Mouse (Mus musculus) G1E-ER4 (cell line): ENCODE data around the gene Flad1. TPM values are rescaled to one million over a fixed set of nuclear protein-coding genes. Genes with fewer than 3 reads are reported as not detected.

Experiments used
- GATA1 ChIP-seq: IDR thresholded peaks from one replicate; pipeline ENCODE4 v1.8.0; 2012; ENCODE audit warnings: low read length, inconsistent platforms
- polyA plus RNA-seq: library from polyadenylated mRNA; stranded (reverse); fragments of >175 nt; gene quantifications from 2 replicates; pipeline ENCODE4 v1.2.3, GENCODE M21; 2012

Flad1 gene
- polyA plus RNA-seq, 1 experiment, result 12.0 TPM

- no peak for TF ChIP-seq GATA1
Observed at GRCm38 (mm10) chr3:89354816-89355511, 56.7 kb downstream of the Flad1 start.

- no peak for TF ChIP-seq GATA1
Observed at GRCm38 (mm10) chr3:89351271-89351670, 60.4 kb downstream of the Flad1 start.

Other genes starting within 250 kb of the Flad1 start
- gene Clk2, start 247.1 kb downstream of the Flad1 start, polyA plus RNA-seq, result 62.2 and 65.3 TPM in 2 replicates
- gene Scamp3, start 234.4 kb downstream of the Flad1 start, polyA plus RNA-seq, result 190 and 239 TPM in 2 replicates
- 7.3 and 13.1 TPM in 2 replicates for gene Fam189b, start 228.7 kb downstream of the Flad1 start, polyA plus RNA-seq
- 2.0 and 2.9 TPM in 2 replicates for gene Gba, start 208.9 kb downstream of the Flad1 start, polyA plus RNA-seq
- 0.19 and 0.37 TPM in 2 replicates for gene Thbs3, start 196.7 kb downstream of the Flad1 start, polyA plus RNA-seq
- gene Mtx1, start 184.8 kb downstream of the Flad1 start, polyA plus RNA-seq, result 392 and 458 TPM in 2 replicates
- gene Muc1, start 182.8 kb downstream of the Flad1 start, polyA plus RNA-seq, result 0.18 TPM in 1 of 2 replicates, not detected in the other
- 135 and 200 TPM in 2 replicates for gene Krtcap2, start 165.9 kb downstream of the Flad1 start, polyA plus RNA-seq
- 2.4 and 2.8 TPM in 2 replicates for gene Trim46, start 165.6 kb downstream of the Flad1 start, polyA plus RNA-seq
- 119 and 146 TPM in 2 replicates for gene Dpm3, start 152.5 kb downstream of the Flad1 start, polyA plus RNA-seq
- gene Slc50a1, start 141.3 kb downstream of the Flad1 start, polyA plus RNA-seq, result not detected in 2 replicates
- gene Efna1, start 130.7 kb downstream of the Flad1 start, polyA plus RNA-seq, result not detected in 2 replicates
- gene Efna3, start 88.9 kb downstream of the Flad1 start, polyA plus RNA-seq, result not detected in 2 replicates
- gene Efna4, start 73.8 kb downstream of the Flad1 start, polyA plus RNA-seq, result 0.04 and 0.09 TPM in 2 replicates
- not detected in 2 replicates for gene Adam15, start 61.9 kb downstream of the Flad1 start, polyA plus RNA-seq
- gene Dcst2, start 49.9 kb downstream of the Flad1 start, polyA plus RNA-seq, result not detected in 2 replicates
- not detected in 2 replicates for gene Dcst1, start 46.6 kb downstream of the Flad1 start, polyA plus RNA-seq
- gene Zbtb7b, start 17.1 kb downstream of the Flad1 start, polyA plus RNA-seq, result 39.1 and 39.3 TPM in 2 replicates
- gene Lenep, start 9.1 kb downstream of the Flad1 start, polyA plus RNA-seq, result 0.08 TPM in 1 of 2 replicates, not detected in the other
- 84.3 and 87.0 TPM in 2 replicates for gene Cks1b, start 6.5 kb upstream of the Flad1 start, polyA plus RNA-seq
- gene Shc1, start 6.6 kb upstream of the Flad1 start, polyA plus RNA-seq, result 138 and 171 TPM in 2 replicates
- gene Pygo2, start 18.3 kb upstream of the Flad1 start, polyA plus RNA-seq, result 160 and 240 TPM in 2 replicates
- gene Pbxip1, start 24.8 kb upstream of the Flad1 start, polyA plus RNA-seq, result 7.6 and 7.7 TPM in 2 replicates
- gene Pmvk, start 42.7 kb upstream of the Flad1 start, polyA plus RNA-seq, result 11.6 and 29.9 TPM in 2 replicates
- gene Kcnn3, start 108.3 kb upstream of the Flad1 start, polyA plus RNA-seq, result not detected in 2 replicates